Mouse (Mus musculus) testis, adult 2 months (tissue): ENCODE data around the gene Thyn1. TPM values are rescaled to one million over a fixed set of nuclear protein-coding genes. Genes with fewer than 3 reads are reported as not detected.
A peak's percentile ranks its signal among the peaks of the same experiment; 100 is the strongest.

Experiments
- H3K27ac ChIP-seq: fragments of 200-500 bp; 2 replicates; pipeline ENCODE4 v1.5.1; 2012; ENCODE audit warnings: low read depth, low read length; ENCODE audit not compliant: control insufficient read depth, insufficient read depth
- H3K27me3 ChIP-seq: fragments of 200-500 bp; 2 replicates; pipeline ENCODE4 v1.6.1; 2012; ENCODE audit warnings: mild to moderate bottlenecking, low read length, moderate library complexity; ENCODE audit not compliant: control insufficient read depth, insufficient read depth
- H3K36me3 ChIP-seq: fragments of 200-500 bp; 2 replicates; pipeline ENCODE4 v1.6.1; 2012; ENCODE audit warnings: mild to moderate bottlenecking, low read length; ENCODE audit not compliant: control insufficient read depth, insufficient read depth
- H3K4me1 ChIP-seq: fragments of 200-500 bp; 2 replicates; pipeline ENCODE4 v1.6.1; 2012; ENCODE audit warnings: low read length; ENCODE audit not compliant: control insufficient read depth, insufficient read depth
- H3K4me3 ChIP-seq: fragments of 200-500 bp; 2 replicates; pipeline ENCODE4 v1.5.1; 2012; ENCODE audit warnings: low read depth, mild to moderate bottlenecking, low read length, moderate library complexity, mixed read lengths; ENCODE audit not compliant: control insufficient read depth
- CTCF ChIP-seq: fragments of 200-500 bp; IDR thresholded peaks from 2 replicates; pipeline ENCODE4 v1.5.1; 2012; ENCODE audit warnings: low read depth, mild to moderate bottlenecking, inconsistent platforms, low read length, moderate library complexity; ENCODE audit not compliant: control insufficient read depth, insufficient read depth, insufficient replicate concordance
- POLR2A ChIP-seq: fragments of 200-500 bp; IDR thresholded peaks from 2 replicates; pipeline ENCODE4 v1.6.1; 2012; ENCODE audit warnings: low read depth, mild to moderate bottlenecking, inconsistent platforms, low read length, moderate library complexity; ENCODE audit not compliant: control insufficient read depth
- polyA plus RNA-seq: library from polyadenylated mRNA; depleted of rRNA; stranded (reverse); fragments of >200 nt; gene quantifications from 2 replicates; pipeline ENCODE4 v1.2.3, GENCODE M21; 2012

Gene Thyn1
- polyA plus RNA-seq, 1 experiment: 25.9 TPM

DNA sequence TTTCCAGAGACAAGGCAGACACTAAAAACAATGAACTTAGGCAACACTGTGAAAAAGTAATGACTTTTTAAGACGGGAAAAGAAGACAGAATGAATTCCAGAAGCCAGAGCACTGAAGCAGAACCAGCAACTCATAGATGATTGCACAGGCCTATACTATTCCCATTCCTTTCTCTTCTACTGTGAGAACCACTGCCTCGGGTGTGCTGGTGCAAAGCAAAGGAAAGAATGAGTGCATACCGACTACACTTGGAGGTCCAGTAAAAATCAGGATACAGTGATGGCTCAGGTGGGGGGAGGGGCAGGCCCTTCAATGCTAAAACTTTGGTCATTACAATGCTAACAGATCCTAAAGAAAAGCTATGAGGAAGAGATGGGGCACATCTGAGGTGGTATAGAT, 5.6 kb upstream of the Thyn1 start:
- no peaks in the 10 kb centered on the region for H3K4me1 ChIP-seq
- no peak overlapping the region for H3K4me3 ChIP-seq
- H3K27me3 ChIP-seq: no peaks in the 10 kb centered on the region
- TF ChIP-seq CTCF: no peak
- TF ChIP-seq POLR2A: no peak
- no peak overlapping the region for H3K27ac ChIP-seq
- H3K36me3 ChIP-seq: no peaks in the 10 kb centered on the region

GRCm38 (mm10) chr9:26997062-26997461, 2.4 kb upstream of the Thyn1 start:
- H3K27me3 ChIP-seq: no peaks in the 10 kb centered on the region
- no peak overlapping the region for H3K4me3 ChIP-seq
- H3K36me3 ChIP-seq: no peaks in the 10 kb centered on the region
- no peak overlapping the region for H3K27ac ChIP-seq
- no peak for TF ChIP-seq POLR2A
- no peak for TF ChIP-seq CTCF
- no peaks in the 10 kb centered on the region for H3K4me1 ChIP-seq

- no peaks in the 10 kb centered on the region for H3K36me3 ChIP-seq
- H3K4me1 ChIP-seq: no peaks in the 10 kb centered on the region
- TF ChIP-seq CTCF (no peak), POLR2A (no peak)
- H3K27ac ChIP-seq: no peak overlapping the region
- H3K27me3 ChIP-seq: no peaks in the 10 kb centered on the region
- no peak overlapping the region for H3K4me3 ChIP-seq
Observed at GRCm38 (mm10) chr9:26997501-26997900, 2.0 kb upstream of the Thyn1 start.

GRCm38 (mm10) chr9:26998669-26999460, 645 bp upstream of the Thyn1 start:
- H3K27me3 ChIP-seq: no peaks in the 10 kb centered on the region

GRCm38 (mm10) chr9:27005231-27005630, 5.7 kb downstream of the Thyn1 start:
- Histone ChIP-seq H3K27ac (no peak overlapping the region), H3K36me3 (peaks cover 7% of the 10 kb centered on the region), H3K27me3 (no peaks in the 10 kb centered on the region), H3K4me3 (no peak overlapping the region), H3K4me1 (no peaks in the 10 kb centered on the region)
- TF ChIP-seq POLR2A (no peak), CTCF (no peak)

More at GRCm38 (mm10) chr9:26998669-26999460, 645 bp upstream of the Thyn1 start:
- H3K4me1 ChIP-seq: no peaks in the 10 kb centered on the region
- TF ChIP-seq POLR2A (no peak), CTCF (no peak)
- H3K36me3 ChIP-seq: peaks cover 2% of the 10 kb centered on the region; the same call in 1 of the 2 replicates
- peak overlapping the region; percentile 96 for H3K4me3 ChIP-seq
- peak overlapping the region; percentile 84 for H3K27ac ChIP-seq

GRCm38 (mm10) chr9:27005933-27006332, 6.4 kb downstream of the Thyn1 start:
- no peak for TF ChIP-seq CTCF
- no peak for TF ChIP-seq POLR2A
- Histone ChIP-seq H3K27ac (no peak overlapping the region), H3K4me1 (no peaks in the 10 kb centered on the region), H3K4me3 (no peak overlapping the region), H3K27me3 (no peaks in the 10 kb centered on the region), H3K36me3 (peaks cover 7% of the 10 kb centered on the region)

GRCm38 (mm10) chr9:27006866-27007265, 7.4 kb downstream of the Thyn1 start:
- TF ChIP-seq POLR2A (no peak), CTCF (no peak)
- peaks cover 7% of the 10 kb centered on the region for H3K36me3 ChIP-seq

DNA sequence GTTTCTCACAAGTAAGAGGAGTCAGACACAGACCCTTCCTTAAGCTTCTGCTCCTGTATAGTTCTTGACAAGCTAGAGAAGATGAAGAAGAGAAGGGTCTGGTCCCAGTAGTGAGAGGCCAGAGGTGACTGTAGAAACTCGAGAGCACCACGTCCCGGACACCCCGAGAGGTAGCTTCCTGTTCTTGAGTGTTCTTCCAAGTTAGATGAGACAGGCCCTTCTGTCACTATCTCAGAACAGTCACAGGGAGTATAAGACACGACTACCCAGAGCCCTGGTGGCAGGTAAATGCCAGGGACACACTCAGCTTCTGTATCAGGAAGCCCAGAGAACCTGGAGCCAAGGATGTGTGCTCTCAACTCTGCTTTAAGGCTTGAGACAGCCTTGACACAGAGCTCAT, 9.7 kb downstream of the Thyn1 start:
- Histone ChIP-seq H3K27ac (no peak overlapping the region), H3K4me1 (no peaks in the 10 kb centered on the region), H3K36me3 (peaks cover 4% of the 10 kb centered on the region), H3K27me3 (no peaks in the 10 kb centered on the region), H3K4me3 (no peak overlapping the region)
- TF ChIP-seq CTCF: no peak
- no peak for TF ChIP-seq POLR2A

More at GRCm38 (mm10) chr9:27006866-27007265, 7.4 kb downstream of the Thyn1 start:
- H3K27me3 ChIP-seq: no peaks in the 10 kb centered on the region
- H3K4me1 ChIP-seq: no peaks in the 10 kb centered on the region
- no peak overlapping the region for H3K4me3 ChIP-seq
- no peak overlapping the region for H3K27ac ChIP-seq
